Mouse (Mus musculus) layer of hippocampus, postnatal 36 days (tissue): ENCODE measurements at regions not wholly inside any gene's neighbourhood (a gene's known extent, or its start where the extent isn't known, plus 50 kb on each side); places are given as distances from the start of the nearest gene placed in this dataset.

Source experiments
- DNase-seq, 2 experiments: peaks; one replicate each; pipeline ENCODE4 v3.0.0; 2022

- DNase-seq = no peak
Measured at GRCm38 (mm10) chr9:84936291-84937055, 376.1 kb upstream of the Gm11114 start.

GRCm38 (mm10) chr9:84966558-84967154 lies 345.9 kb upstream of the Gm11114 start:
- DNase-seq = no peak

- no peak for DNase-seq
Measured at GRCm38 (mm10) chr9:84969975-84970608, 342.5 kb upstream of the Gm11114 start.

- DNase-seq = no peak
Measured at GRCm38 (mm10) chr9:84977470-84977869, 335.1 kb upstream of the Gm11114 start.

- no peak for DNase-seq
Measured at GRCm38 (mm10) chr9:85003414-85003813, 309.2 kb upstream of the Gm11114 start.

GRCm38 (mm10) chr9:85011361-85011760 lies 301.2 kb upstream of the Gm11114 start:
- no peak for DNase-seq

- DNase-seq = no peak
Measured at GRCm38 (mm10) chr9:85048112-85048978, 264.2 kb upstream of the Gm11114 start.

- no peak for DNase-seq
Measured at GRCm38 (mm10) chr9:85052526-85052925, 260.0 kb upstream of the Gm11114 start.

- no peak for DNase-seq
Measured at GRCm38 (mm10) chr9:85079975-85080374, 232.6 kb upstream of the Gm11114 start.

- no peak for DNase-seq
Measured at GRCm38 (mm10) chr9:85088556-85089338, 223.8 kb upstream of the Gm11114 start.

GRCm38 (mm10) chr9:85090297-85090696 lies 222.3 kb upstream of the Gm11114 start:
- DNase-seq = peak; percentile 4 to 8

GRCm38 (mm10) chr9:85095234-85095633 lies 217.3 kb upstream of the Gm11114 start:
- no peak for DNase-seq

GRCm38 (mm10) chr9:85096520-85096919 lies 216.1 kb upstream of the Gm11114 start:
- no peak for DNase-seq

GRCm38 (mm10) chr9:85112928-85113327 lies 199.6 kb upstream of the Gm11114 start:
- DNase-seq = no peak

- DNase-seq = no peak
Measured at GRCm38 (mm10) chr9:85114234-85114633, 198.3 kb upstream of the Gm11114 start.

- no peak for DNase-seq
Measured at GRCm38 (mm10) chr9:85120061-85120460, 192.5 kb upstream of the Gm11114 start.

- no peak for DNase-seq
Measured at GRCm38 (mm10) chr9:85121059-85121458, 191.5 kb upstream of the Gm11114 start.

- no peak for DNase-seq
Measured at GRCm38 (mm10) chr9:85123706-85124105, 188.9 kb upstream of the Gm11114 start.

GRCm38 (mm10) chr9:85125775-85126174 lies 186.8 kb upstream of the Gm11114 start:
- DNase-seq = no peak

GRCm38 (mm10) chr9:85126541-85126940 lies 186.0 kb upstream of the Gm11114 start:
- no peak for DNase-seq

GRCm38 (mm10) chr9:85127107-85127506 lies 185.5 kb upstream of the Gm11114 start:
- DNase-seq = no peak

GRCm38 (mm10) chr9:85134900-85135299 lies 177.7 kb upstream of the Gm11114 start:
- no peak for DNase-seq
